Mouse (Mus musculus): Measurements from ENCODE around the gene Gm45140.

The Gm45140 gene

GRCm38 (mm10) chr6:87799576-87799975 lies 36.0 kb downstream of the Gm45140 start:
- DNase-seq (ENCODE audit: inconsistent ontology term) = no peak

DNA sequence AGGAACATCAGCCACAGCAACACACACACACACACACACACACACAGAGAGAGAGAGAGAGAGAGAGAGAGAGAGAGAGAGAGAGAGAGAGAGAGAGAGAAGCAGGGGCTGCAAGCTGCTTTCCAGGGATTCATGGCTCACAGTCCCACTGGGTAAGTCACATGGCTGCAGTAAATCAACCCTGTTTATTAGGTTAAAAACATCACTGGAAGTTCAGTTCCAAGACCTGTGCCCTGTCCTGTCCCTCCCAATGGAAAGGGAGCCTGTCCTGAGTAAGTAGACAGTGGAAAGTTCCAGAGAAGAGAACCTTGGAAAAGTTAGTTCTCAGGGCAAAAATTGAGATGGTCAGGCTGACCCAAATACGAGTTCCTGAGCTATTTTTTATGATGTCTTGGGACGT lies 38.3 kb downstream of the Gm45140 start:
- no peak for DNase-seq (ENCODE audit: inconsistent ontology term)

DNA sequence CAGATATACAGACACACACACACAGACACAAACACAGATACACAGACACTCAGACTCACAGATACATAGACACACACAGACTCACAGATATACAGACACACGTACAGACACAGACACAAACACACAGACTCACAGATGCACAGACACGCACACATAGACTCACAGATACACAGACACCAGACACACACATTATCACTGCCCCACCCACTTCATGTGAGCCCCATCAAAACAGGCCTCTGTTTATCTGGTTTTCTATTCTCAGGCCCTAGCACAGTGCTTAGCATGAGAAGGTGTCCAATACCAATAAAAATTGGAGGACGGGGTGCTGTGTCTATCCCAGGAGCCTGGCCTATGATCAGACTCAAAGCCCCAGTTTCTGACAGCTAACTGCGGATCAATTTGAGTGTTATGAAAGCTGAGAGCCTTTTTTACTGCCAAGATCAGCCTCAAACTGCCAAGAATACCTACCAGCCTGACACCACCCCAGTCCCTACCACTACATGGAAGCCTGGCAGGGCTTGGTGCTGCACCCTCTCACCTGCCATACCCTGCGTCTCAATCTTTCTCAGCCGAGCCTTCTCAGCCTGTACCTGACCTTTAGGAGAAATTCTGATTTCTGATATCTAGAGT lies 39.2 kb downstream of the Gm45140 start:
- no peak for DNase-seq (ENCODE audit: inconsistent ontology term)

DNA sequence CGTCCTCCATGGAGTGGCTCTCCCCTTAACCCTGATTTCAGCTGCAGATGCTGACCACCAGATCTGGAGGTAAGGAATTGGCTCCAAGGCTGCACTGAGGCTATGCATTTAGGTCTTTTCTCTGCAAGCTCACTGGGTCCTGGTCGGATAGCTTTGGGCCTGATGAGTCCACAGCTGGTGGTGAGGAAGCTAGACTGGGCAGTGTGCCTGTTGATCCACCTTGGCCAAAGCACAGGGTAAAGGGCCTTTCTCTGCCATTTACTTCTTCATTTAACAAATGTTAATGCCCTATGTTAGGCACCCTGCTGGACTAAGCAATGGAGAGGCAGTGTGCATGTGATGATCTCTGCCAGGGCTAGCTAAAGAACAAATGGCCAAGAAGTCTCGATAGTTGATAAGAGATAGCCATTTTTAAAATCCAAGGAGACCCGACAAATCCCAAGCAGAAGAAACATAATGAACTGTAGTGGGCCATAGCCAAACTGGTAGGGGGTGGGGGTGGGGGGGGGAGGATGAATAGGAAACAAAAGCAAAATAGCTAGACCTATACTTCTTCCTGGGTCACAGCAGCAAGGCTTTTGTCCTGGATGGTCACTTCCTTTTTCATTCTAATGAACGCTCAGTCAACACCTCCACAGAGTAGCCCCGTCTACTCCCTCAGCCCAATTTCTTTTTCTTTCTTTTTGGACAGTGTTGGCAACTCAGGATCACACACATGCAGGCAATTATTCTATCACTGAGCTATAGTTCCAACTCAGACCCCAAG lies 40.0 kb downstream of the Gm45140 start:
- no peak for DNase-seq (ENCODE audit: inconsistent ontology term)

DNA sequence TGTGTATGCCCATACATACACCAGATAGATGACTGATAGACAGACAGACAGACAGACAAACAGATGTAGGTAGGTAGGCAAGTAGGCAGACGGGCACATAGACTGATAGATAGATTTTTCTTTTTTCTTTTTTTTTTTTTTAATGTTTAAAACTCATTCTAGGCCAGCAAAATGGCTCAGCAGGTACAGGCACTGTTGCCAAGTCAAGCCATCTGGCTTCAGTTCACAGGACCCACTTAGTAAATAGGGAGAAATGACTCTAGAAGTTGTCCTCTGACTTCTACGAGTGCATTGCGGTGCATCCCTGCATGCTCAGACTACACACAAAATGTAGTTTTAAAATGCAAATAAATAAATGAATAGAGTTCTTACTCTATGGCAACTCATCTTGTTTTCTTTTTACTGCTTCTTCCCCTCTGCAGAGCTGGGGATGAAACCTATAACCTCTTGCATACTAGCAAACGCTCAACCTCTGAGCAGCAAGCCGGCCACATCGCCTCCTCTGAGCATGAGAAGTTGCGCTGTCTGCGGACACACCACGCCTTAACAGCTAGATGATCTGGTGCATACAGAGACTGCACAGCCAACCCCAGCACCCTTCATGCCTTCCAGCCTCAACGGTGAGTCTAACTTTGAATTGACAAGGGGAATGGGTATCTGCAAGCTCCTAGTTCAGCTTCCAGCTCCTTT lies 41.6 kb downstream of the Gm45140 start:
- DNase-seq (ENCODE audit: inconsistent ontology term) = no peak

- DNase-seq (ENCODE audit: inconsistent ontology term) = no peak
Measured at GRCm38 (mm10) chr6:87791826-87792225, 43.8 kb downstream of the Gm45140 start.

DNA sequence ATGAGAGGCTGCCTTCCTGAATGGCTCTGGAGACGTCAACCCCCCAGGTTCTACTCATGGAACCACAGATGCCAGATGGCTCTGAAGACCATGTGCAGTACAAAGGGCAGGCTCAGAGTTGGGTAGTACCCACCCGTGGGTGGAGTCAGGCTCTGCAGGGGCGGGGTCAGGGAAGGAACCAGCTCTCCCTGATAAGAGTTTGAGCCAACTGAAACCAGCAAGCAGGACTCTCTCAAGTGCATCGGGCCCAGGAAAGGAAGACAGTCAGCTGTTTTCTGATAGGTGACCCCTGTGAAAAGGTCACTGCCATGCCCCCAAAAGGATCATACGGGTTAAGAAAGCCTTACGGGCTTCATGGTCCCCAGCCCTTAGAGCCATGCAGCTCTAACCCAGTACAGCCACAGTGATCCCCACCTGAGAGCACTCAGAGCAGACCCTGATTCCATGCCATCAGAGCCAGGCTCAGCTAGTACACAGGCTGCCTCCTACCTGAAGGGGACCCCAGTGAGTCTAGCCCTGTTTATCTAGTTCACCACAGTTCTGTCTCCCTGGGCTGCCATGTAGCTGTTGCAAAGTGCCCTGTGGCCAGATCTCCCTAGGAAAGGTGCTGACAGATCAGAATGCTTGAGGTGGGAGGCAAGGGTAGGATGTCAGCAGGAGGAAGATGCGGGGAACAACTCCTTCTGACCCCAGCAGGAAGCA lies 44.7 kb downstream of the Gm45140 start:
- no peak for DNase-seq (ENCODE audit: inconsistent ontology term)

DNA sequence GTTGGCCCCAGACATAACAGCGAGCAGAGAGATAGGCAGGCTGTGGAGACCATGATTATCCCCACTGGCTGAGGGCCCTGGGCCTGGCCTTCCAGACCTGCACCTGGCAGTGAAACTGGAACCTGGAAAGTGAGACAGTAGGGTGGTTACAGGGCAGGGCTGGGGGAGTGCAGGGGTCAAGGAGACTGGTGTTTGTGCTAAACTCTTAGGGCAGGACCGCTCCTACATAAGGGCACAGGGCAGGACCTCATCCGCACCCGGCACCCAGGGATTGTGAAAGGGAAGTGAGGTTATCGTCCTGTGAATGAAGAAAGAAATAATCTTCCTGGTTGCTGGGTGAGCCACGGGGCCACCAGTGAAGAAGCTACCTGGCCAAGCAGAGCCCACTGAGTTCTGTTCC lies 45.8 kb downstream of the Gm45140 start:
- DNase-seq (ENCODE audit: inconsistent ontology term) = no peak

DNA sequence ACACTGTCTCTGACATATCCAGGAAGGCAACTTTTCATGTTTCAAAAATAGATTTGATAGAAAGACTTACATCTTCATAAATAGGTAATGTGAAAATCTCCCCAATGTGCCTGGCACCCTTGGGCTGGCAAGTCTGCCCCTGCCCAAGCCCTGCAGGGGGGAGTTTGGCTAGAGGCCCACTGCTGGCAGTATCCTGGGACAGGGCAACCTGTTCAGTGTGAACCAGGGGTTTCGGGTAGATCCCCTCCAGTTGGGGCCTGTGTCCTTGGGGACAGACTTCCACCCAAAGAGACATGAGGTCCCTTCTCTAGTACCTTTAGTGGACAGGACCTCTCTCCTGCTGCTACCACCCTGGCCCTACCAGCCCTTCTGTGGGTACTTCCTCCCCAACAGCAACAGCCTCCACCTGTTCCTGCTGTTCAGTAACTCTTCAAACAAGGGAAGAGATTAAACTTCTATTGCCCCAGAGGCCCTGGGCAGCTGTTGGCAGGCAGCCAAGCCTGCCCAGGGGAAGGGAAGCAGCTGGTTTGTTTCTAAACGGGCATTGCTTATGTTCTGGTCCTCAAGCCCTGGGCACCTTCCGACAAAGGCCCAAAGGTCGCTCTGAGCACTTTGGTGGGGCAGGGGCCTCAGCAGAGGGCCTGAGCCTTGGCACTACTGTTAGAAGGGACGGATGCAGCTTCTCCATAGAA lies 46.6 kb downstream of the Gm45140 start:
- DNase-seq (ENCODE audit: inconsistent ontology term) = peak; percentile 20

DNA sequence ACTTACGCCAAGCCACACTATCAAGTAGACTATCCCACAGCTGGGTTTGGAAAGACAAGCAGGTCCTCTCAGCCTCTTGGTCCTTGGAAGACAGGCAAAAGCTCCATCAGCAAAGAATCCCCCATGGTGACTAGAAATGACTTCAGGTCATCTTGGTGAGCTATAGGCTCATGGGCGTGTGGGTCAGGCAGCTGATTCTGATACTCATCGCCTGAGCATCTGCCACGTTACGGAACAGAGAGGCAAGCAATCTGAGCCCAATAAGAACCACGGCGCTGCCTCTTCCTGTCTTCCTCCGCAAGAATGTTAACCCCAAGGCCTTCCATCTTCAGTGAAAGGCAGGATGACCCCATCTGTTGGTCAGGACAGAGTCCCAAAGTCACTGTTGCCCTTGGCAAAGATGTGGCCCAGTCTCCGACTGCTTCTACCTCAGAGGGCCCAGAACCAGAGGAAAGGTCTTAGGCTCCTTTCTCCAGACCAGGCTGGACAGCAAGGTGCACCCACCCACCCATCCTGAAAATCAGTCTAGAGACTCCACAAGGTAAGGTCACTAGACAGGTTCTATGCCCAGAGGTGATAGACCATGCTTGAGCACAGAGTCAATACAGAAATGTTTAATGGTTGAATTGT lies 47.2 kb downstream of the Gm45140 start:
- no peak for DNase-seq (ENCODE audit: inconsistent ontology term)

- no peak for DNase-seq (ENCODE audit: inconsistent ontology term)
Measured at GRCm38 (mm10) chr6:87787108-87787890, 48.3 kb downstream of the Gm45140 start.

DNA sequence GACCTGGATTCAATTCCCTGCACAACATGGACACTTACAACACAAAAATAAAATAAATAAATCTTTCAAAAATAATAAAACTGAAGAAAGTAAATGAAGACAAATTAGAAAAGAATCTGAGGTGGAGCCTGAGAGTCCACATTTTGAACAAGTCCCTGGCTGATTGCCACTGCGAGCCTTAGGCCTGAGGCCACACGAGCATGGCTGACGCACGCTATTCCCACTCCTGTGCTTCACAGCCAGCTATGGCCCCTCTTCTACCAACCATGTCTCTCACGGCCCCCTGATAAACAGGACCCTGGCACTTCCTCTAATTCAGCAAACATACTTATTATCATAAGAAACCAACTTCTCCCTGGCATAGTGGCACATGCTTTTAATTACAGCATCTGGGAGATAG lies 49.0 kb downstream of the Gm45140 start:
- no peak for DNase-seq (ENCODE audit: inconsistent ontology term)

DNA sequence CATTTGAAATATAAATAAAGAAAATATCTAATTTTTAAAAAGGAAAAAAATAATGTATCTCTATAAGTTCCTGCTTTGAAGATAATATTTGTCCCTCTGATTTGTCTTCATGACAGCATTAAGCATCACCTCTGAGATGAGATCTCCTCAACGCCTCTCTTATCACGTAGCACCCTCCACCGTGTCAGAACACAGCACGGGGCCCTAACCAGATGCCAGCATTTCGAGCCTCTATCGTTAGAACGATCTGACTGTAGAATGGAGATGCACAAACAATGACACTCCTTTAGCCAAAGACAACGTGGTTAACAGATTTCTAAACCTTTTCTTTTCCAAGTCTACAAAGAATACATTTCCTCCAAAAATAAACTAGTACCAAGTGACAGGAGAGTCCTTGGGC lies 51.6 kb downstream of the Gm45140 start:
- no peak for DNase-seq (ENCODE audit: inconsistent ontology term)

DNA sequence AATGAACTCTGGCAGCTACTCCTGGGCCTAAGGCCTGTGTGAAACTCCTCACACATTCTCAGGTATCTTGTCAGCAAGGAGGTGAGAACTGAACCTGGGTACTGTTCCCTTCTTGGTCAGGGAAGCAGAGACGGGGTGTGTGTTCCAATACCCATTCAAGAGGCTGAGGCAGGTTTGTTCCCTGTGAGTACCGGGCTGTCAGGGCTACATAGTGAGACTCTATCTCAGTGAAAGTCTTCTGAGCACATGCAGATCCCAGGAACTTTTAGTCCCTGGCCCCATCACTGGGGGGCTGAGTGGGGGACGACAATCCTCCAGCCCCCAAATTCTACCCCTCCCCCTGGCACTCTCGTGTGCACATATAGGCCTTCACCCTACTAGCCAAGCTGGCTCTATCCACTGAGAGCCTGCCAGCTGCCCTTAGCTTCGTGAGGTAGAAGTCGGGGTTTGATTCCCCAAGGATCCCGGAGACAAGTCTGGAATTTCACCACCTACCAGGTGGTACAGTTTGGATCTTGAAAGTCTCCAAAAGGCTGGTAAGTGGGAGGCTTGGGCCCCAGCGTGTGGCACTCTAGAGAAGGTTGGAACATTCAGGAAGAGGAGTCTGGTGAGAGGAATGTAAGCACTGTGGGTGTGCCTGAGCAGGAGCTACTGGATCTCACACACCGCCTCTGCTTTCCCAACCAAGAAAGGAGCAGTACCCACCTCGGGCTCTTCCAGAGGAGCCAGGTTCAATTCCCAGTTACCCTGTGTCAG lies 54.9 kb downstream of the Gm45140 start:
- no peak for DNase-seq (ENCODE audit: inconsistent ontology term)

DNA sequence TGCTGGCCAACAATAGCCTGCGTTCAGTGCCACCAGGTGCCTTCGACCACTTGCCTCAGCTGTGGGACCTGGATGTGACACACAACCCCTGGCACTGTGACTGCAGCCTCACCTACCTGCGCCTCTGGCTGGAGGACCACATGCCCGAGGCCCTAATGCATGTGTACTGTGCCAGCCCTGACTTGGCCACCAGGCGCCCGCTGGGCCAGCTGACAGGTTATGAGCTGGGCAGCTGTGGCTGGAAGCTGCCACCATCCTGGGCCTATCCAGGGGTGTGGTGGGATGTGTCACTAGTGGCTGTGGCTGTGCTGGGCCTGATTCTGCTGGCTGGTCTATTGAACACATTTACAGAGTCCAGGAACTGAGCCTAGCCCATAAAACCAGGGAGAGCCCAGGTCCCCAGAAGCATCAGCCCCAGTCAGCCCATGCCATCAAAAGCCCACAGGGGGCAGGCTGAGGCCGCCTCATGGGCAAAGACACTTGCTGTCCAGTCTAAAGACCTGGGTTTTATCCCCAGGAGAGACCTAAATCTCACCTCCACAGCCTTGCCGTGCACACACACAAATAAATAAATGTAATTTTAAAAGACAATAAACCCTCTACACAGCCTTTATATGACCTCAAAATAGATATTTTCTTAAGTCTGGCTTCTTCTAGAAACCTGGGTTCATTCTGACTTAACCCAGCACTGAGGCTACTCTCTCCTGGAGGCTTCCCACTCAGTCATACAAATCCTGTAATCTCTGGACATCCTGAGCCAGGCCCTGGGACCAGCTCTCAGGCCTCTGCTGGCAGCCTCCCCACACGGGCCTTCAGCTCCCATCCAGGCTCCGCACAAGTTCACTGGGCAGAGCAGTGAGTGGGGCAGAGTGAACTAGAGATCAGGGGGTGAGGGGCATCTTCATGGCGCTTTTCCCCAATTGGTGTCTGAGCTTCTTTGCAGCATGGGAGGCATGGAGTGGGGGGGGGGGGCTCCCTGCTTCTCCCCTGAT lies 56.1 kb downstream of the Gm45140 start:
- no peak for DNase-seq (ENCODE audit: inconsistent ontology term)

- DNase-seq (ENCODE audit: inconsistent ontology term) = peak; percentile 24
Measured at GRCm38 (mm10) chr6:87778294-87779173, 57.1 kb downstream of the Gm45140 start.

GRCm38 (mm10) chr6:87777842-87778241 lies 57.8 kb downstream of the Gm45140 start, which contains the start of gene Gp9:
Gene Gp9, plus strand, starts transcription at chr6:87778072.
- DNase-seq (ENCODE audit: inconsistent ontology term) = no peak
